Mouse (Mus musculus) megakaryocyte, embryonic 14.5 days (primary cell): ENCODE data around the gene Cnnm4.

Experiments used
- FLI1 ChIP-seq: IDR thresholded peaks from 2 replicates; pipeline ENCODE4 v1.6.1; 2012; ENCODE audit warnings: low read length, inconsistent platforms, mixed read lengths
- GATA1 ChIP-seq: IDR thresholded peaks from 3 replicates; pipeline ENCODE4 v1.6.1; 2012; ENCODE audit warnings: mixed read lengths, low read length, inconsistent platforms, borderline replicate concordance

GRCm38 (mm10) chr1:36512089-36512965, 40.9 kb downstream of the Cnnm4 start:
- TF ChIP-seq GATA1 = no peak
- TF ChIP-seq FLI1 = no peak
